Mouse (Mus musculus) liver, postnatal 0 days (tissue): ENCODE results near the gene M1ap. TPM values are rescaled to one million over a fixed set of nuclear protein-coding genes. Genes with fewer than 3 reads are reported as not detected.

ENCODE experiments used
- ATAC-seq: fragments of 200-750 bp; cut with Nextera tagmentation; 2 replicates; pipeline ENCODE4 v1.8.0; 2017; ENCODE audit warnings: mild to moderate bottlenecking, moderate library complexity
- DNase-seq: peaks from one replicate; pipeline ENCODE4 v3.0.0-alpha.2; 2016
- H3K27ac ChIP-seq: fragments of 300-500 bp; sonication (generic); 2 replicates; pipeline ENCODE4 v1.5.1; 2014; ENCODE audit warnings: antibody characterized with exemption, moderate library complexity, mild to moderate bottlenecking, low read depth
- H3K27me3 ChIP-seq: fragments of 300-500 bp; sonication (generic); 2 replicates; pipeline ENCODE4 v1.6.1; 2014; ENCODE audit warnings: low read length, control low read depth, mixed read lengths; ENCODE audit not compliant: insufficient read depth
- H3K36me3 ChIP-seq: fragments of 300-500 bp; sonication (generic); replicated peaks from 2 replicates; pipeline ENCODE4 v1.6.1; 2014; ENCODE audit warnings: mild to moderate bottlenecking, control low read depth, low read length, moderate library complexity, mixed read lengths; ENCODE audit not compliant: insufficient read depth
- H3K4me1 ChIP-seq: fragments of 300-500 bp; sonication (generic); 2 replicates; pipeline ENCODE4 v1.6.1; 2014; ENCODE audit warnings: antibody characterized with exemption, mild to moderate bottlenecking, control low read depth; ENCODE audit not compliant: insufficient read depth
- H3K4me2 ChIP-seq: fragments of 300-500 bp; sonication (generic); 2 replicates; pipeline ENCODE4 v1.6.1; 2014; ENCODE audit warnings: low read depth, mild to moderate bottlenecking, low read length, moderate library complexity, mixed read lengths
- H3K4me3 ChIP-seq: fragments of 300-500 bp; sonication (generic); 2 replicates; pipeline ENCODE4 v1.5.1; 2014; ENCODE audit warnings: low read depth, low read length
- H3K9ac ChIP-seq: fragments of 300-500 bp; sonication (generic); replicated peaks from 2 replicates; pipeline ENCODE4 v1.6.1; 2014; ENCODE audit warnings: mild to moderate bottlenecking, moderate library complexity
- H3K9me3 ChIP-seq: fragments of 300-500 bp; sonication (generic); 2 replicates; pipeline ENCODE4 v1.6.1; 2016; ENCODE audit warnings: mild to moderate bottlenecking, control low read depth, low read length, mixed read lengths
- CTCF ChIP-seq: sonication (generic); IDR thresholded peaks from 2 replicates; pipeline ENCODE4 v1.5.1; 2016; ENCODE audit warnings: antibody characterized with exemption, low read depth
- EP300 ChIP-seq: IDR thresholded peaks from 2 replicates; pipeline ENCODE4 v1.6.1; 2016; ENCODE audit warnings: antibody characterized with exemption, low read depth, mild to moderate bottlenecking
- WGBS: fragments of 180-500 bp; shearing (Covaris S2); extraction: QIAGEN DNeasy Blood & Tissue Kit; methylation state at CpG from one replicate; pipeline ENCODE4 v1.1.7; 2014; ENCODE audit not compliant: insufficient replicate concordance; 5-methylcytosine and 5-hydroxymethylcytosine counted together
- polyA plus RNA-seq: library from polyadenylated mRNA; unstranded; fragments of >200 nt; fragmentation: Nextera tagmentation; extraction: Ambion mirVana; gene quantifications from 2 replicates; pipeline ENCODE4 v1.2.1, GENCODE M21; 2015

Gene M1ap
- polyA plus RNA-seq, 1 experiment from 2014 or later: 4.3 TPM

- H3K27ac ChIP-seq: no peak overlapping the region
- H3K9ac ChIP-seq: no peak overlapping the region
- H3K4me1 ChIP-seq: peaks cover 10% of the 10 kb centered on the region
- TF ChIP-seq CTCF (no peak), EP300 (no peak)
- 34% methylated on average over 8 of the region's 8 CpGs for WGBS
- no peak overlapping the region for H3K4me2 ChIP-seq
- no peaks in the 10 kb centered on the region for H3K9me3 ChIP-seq
- DNase-seq (no peak), ATAC-seq (no peak)
- H3K36me3 ChIP-seq: no peaks in the 10 kb centered on the region
- no peak overlapping the region for H3K4me3 ChIP-seq
- peaks cover 88% of the 10 kb centered on the region for H3K27me3 ChIP-seq
These were observed 119.3 kb downstream of the M1ap start for GRCm38 (mm10) chr6:83065995-83066394.

GRCm38 (mm10) chr6:83066441-83066840 is 119.7 kb downstream of the M1ap start:
- H3K36me3 ChIP-seq: no peaks in the 10 kb centered on the region
- WGBS: 33% methylated on average over 6 of the region's 6 CpGs
- H3K4me1 ChIP-seq: peaks cover 10% of the 10 kb centered on the region
- H3K4me2 ChIP-seq: no peak overlapping the region
- H3K27ac ChIP-seq: no peak overlapping the region
- DNase-seq: no peak
- ATAC-seq: no peak
- no peak overlapping the region for H3K4me3 ChIP-seq
- no peak overlapping the region for H3K9ac ChIP-seq
- no peaks in the 10 kb centered on the region for H3K9me3 ChIP-seq
- peaks cover 92% of the 10 kb centered on the region for H3K27me3 ChIP-seq
- TF ChIP-seq EP300 (no peak), CTCF (no peak)

GRCm38 (mm10) chr6:83068221-83068620 is 121.5 kb downstream of the M1ap start:
- H3K9me3 ChIP-seq: no peaks in the 10 kb centered on the region
- DNase-seq: no peak
- TF ChIP-seq EP300 (no peak), CTCF (no peak)
- H3K4me2 ChIP-seq: peak overlapping the region; percentile 62
- H3K27me3 ChIP-seq: peaks cover 100% of the 10 kb centered on the region
- no peaks in the 10 kb centered on the region for H3K36me3 ChIP-seq
- 20% methylated on average over 8 of the region's 8 CpGs for WGBS
- peaks cover 10% of the 10 kb centered on the region for H3K4me1 ChIP-seq
- H3K4me3 ChIP-seq: peak overlapping the region; percentile 26
- ATAC-seq: no peak
- no peak overlapping the region for H3K27ac ChIP-seq
- H3K9ac ChIP-seq: no peak overlapping the region

GRCm38 (mm10) chr6:83068706-83069487 is 122.2 kb downstream of the M1ap start:
- ATAC-seq: peak; percentile 16; the same call in 1 of the 2 replicates
- TF ChIP-seq EP300: no peak
- TF ChIP-seq CTCF: no peak
- WGBS: 3% methylated on average over 74 of the region's 81 CpGs
- Histone ChIP-seq H3K27me3 (peaks cover 99% of the 10 kb centered on the region), H3K4me3 (peak overlapping the region; percentile 26), H3K9ac (no peak overlapping the region), H3K9me3 (no peaks in the 10 kb centered on the region), H3K36me3 (no peaks in the 10 kb centered on the region), H3K4me1 (peaks cover 10% of the 10 kb centered on the region), H3K4me2 (peak overlapping the region; percentile 62), H3K27ac (no peak overlapping the region)
- no peak for DNase-seq

GRCm38 (mm10) chr6:83069488-83070246 is 123.0 kb downstream of the M1ap start:
- ATAC-seq: 0 out of 2 replicates have a peak, but pooled peaks have one; percentile 8
- Histone ChIP-seq H3K4me2 (0 out of 2 replicates have a peak overlapping the region, but pooled peaks have one; percentile 62), H3K4me3 (peak overlapping the region; percentile 16; the same call in 1 of the 2 replicates), H3K4me1 (peaks cover 10% of the 10 kb centered on the region), H3K9me3 (no peaks in the 10 kb centered on the region), H3K27ac (no peak overlapping the region), H3K9ac (no peak overlapping the region), H3K27me3 (peaks cover 99% of the 10 kb centered on the region), H3K36me3 (no peaks in the 10 kb centered on the region)
- 2% methylated on average over 64 of the region's 69 CpGs for WGBS
- TF ChIP-seq CTCF (no peak), EP300 (no peak)
- DNase-seq: no peak

GRCm38 (mm10) chr6:83070247-83070310 is 123.4 kb downstream of the M1ap start, which contains the start of gene Tlx2:
Gene Tlx2, minus strand, starts transcription at chr6:83070293.
- H3K9me3 ChIP-seq: no peaks in the 10 kb centered on the region
- ATAC-seq: no peak
- WGBS: 2% methylated on average over 8 of the region's 10 CpGs
- H3K27ac ChIP-seq: no peak within 1 kb of the TSS
- H3K4me1 ChIP-seq: peaks cover 10% of the 10 kb centered on the region
- H3K27me3 ChIP-seq: peaks cover 96% of the 10 kb centered on the region
- TF ChIP-seq CTCF (no peak), EP300 (no peak)
- DNase-seq: no peak
- H3K9ac ChIP-seq: no peak within 1 kb of the TSS
- peak within 1 kb of the TSS; percentile 26; the same call in 1 of the 2 replicates for H3K4me3 ChIP-seq
- H3K36me3 ChIP-seq: no peaks in the 10 kb centered on the region
- H3K4me2 ChIP-seq: peak within 1 kb of the TSS; percentile 62; the same call in 1 of the 2 replicates
